ENCODE assay signal across 1 mouse cellular context in the genomic region with DNA sequence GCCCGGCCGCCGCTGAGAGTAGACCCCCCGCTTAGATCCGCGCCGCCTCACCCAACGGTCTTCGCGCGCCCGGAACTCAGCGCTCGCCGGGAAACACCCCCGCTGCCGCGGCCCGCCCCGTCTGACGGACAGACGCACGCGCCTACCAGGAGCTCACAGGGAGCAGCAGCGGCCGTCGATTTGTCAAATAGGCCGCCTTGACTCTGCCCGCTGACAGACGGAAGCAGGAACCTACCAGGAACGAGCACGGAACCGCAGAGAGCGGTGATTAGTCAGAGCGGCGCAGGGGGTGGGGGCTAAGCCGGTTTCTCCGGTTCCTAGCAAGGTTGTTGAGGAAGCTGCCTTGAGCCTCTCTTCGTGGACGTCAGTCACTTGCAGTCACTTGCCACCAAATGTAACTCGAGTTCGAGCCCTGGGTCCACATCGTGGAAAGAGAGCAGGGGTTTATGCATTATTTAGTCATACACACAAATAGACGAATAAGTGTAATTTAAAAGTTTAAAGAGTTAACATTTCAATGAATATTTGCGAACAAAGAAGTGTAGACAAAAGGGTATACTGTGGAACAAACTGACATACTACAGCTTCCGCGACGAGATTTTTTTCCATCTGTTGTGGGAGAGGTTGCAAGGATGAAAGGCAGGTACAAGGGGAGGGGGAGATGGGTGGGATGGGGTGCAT.
TF ChIP-seq lines count a peak whose summit lies in the region.

Gene Traf2, minus strand, starts transcription at position 130 of the 681 bp plus-strand sequence.

TF ChIP-seq in MEL, 35 proteins besides CTCF, POLR2A, EP300 and RAD21 (continued from another document):
- TF ChIP-seq BHLHE40 (IDR thresholded peaks at IDR 0.05; ENCODE audit: borderline replicate concordance, low read depth, low read length): 0 out of 2 replicates have a peak, but pooled peaks have one; percentile 25
- no peak for TF ChIP-seq ETS1 (IDR thresholded peaks at IDR 0.05; ENCODE audit: low read depth, low read length)
- TF ChIP-seq ZMIZ1 (IDR thresholded peaks at IDR 0.05; ENCODE audit: low read depth, low read length): peak; percentile 91
- TF ChIP-seq USF2 (IDR thresholded peaks at IDR 0.05; ENCODE audit: borderline replicate concordance in 1 of 2, insufficient read depth in 1 of 2, low read depth in 1 of 2, low read length in 2 of 2): no peak
- TF ChIP-seq MAX (IDR thresholded peaks at IDR 0.05; ENCODE audit: low read length): peak; percentile 45
- TF ChIP-seq E2F4 (IDR thresholded peaks at IDR 0.05; ENCODE audit: borderline replicate concordance, low read depth, low read length): no peak
- TF ChIP-seq NELFE (IDR thresholded peaks at IDR 0.05; ENCODE audit: low read depth, low read length): peak; percentile 81
- TF ChIP-seq MAFK (IDR thresholded peaks at IDR 0.05; ENCODE audit: borderline replicate concordance, low read depth, low read length): no peak
- TF ChIP-seq ELF1 (IDR thresholded peaks at IDR 0.05; ENCODE audit: low read depth, low read length): peak; percentile 76
- no peak for TF ChIP-seq MAZ (IDR thresholded peaks at IDR 0.05; ENCODE audit: low read depth, low read length)
- no peak for TF ChIP-seq ZKSCAN1 (IDR thresholded peaks at IDR 0.05; ENCODE audit: low read depth, low read length)
- TF ChIP-seq HCFC1 (IDR thresholded peaks at IDR 0.05; ENCODE audit: low read depth, low read length): peak; percentile 73
